Mouse (Mus musculus): ENCODE data around the gene Dlx6. TPM values are rescaled to one million over a fixed set of nuclear protein-coding genes. Genes with fewer than 3 reads are reported as not detected.

Gene Dlx6
- total RNA-seq, 2 experiments from 2014 or later: not detected

Other genes starting within 250 kb of the Dlx6 start
- under 1 TPM; 0.43 to 0.50 TPM for gene Dlx5, start 18.8 kb downstream of the Dlx6 start, total RNA-seq (2021)
- gene Sdhaf3, start 92.7 kb downstream of the Dlx6 start, total RNA-seq (2021): 1 to 10 TPM; 3.7 to 4.9 TPM

Measured in heart, postnatal 4 days (tissue).